Mouse (Mus musculus) retina, embryonic 14.5 days (tissue): ENCODE data around the gene Rab26.
A peak's percentile ranks its signal among the peaks of the same experiment; 100 is the strongest.

Experiments
- DNase-seq: peaks from one replicate; pipeline ENCODE4 v3.0.0-alpha.2; 2015; ENCODE audit warnings: low spot score

Rab26 gene

GRCm38 (mm10) chr17:24546234-24546633, 12.2 kb upstream of the Rab26 start:
- no peak for DNase-seq

GRCm38 (mm10) chr17:24545247-24545646, 11.2 kb upstream of the Rab26 start:
- no peak for DNase-seq

DNA sequence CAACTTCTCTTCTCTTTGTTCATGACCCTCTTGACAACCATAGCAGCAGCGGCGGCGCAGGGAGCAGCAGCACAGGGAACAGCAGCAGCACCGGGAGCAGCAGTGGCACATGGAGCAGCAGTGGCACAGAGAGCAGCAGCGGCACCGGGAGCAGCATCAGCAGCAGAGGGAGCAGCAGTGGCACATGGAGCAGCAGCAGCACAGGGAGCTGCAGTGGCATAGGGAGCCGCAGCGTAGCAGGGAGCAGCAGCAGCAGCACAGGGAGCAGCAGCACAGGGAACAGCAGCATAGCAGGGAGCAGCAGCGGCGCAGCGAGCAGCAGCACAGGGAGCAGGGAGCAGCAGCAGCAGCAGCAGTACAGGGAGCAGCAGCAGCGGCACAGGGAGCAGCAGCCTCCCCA, 10.6 kb upstream of the Rab26 start:
- peak; percentile 21 for DNase-seq

DNA sequence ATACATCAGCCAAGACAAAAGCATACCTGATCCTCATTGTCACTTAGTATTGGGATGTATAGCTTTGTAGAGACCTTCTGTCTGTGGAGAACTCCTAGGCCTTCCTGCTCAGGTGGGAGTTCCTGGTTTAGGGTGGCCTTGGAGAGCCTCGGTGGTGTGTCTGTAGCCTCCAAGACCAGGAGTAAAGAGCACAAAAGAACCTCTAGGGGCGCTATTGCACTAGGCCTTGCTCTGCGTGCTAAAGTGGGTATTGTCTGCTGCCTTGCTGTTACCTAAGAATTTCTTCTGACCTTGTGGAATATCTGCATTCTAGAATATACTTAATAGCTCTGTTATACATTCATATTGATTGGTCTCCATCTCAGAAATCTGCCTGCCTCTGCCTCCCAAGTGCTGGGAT, 6.4 kb upstream of the Rab26 start:
- DNase-seq = no peak

GRCm38 (mm10) chr17:24538950-24539349, 4.9 kb upstream of the Rab26 start:
- peak; percentile 74 for DNase-seq

- DNase-seq = no peak
Observed at GRCm38 (mm10) chr17:24537536-24537935, 3.5 kb upstream of the Rab26 start.

GRCm38 (mm10) chr17:24535300-24535699, 1.3 kb upstream of the Rab26 start:
- DNase-seq = no peak

- peak; percentile 85 for DNase-seq
Observed at GRCm38 (mm10) chr17:24533099-24533992, 664 bp downstream of the Rab26 start.

GRCm38 (mm10) chr17:24532045-24532444, 2.0 kb downstream of the Rab26 start:
- no peak for DNase-seq

GRCm38 (mm10) chr17:24531064-24531463, 2.9 kb downstream of the Rab26 start:
- DNase-seq = no peak

DNA sequence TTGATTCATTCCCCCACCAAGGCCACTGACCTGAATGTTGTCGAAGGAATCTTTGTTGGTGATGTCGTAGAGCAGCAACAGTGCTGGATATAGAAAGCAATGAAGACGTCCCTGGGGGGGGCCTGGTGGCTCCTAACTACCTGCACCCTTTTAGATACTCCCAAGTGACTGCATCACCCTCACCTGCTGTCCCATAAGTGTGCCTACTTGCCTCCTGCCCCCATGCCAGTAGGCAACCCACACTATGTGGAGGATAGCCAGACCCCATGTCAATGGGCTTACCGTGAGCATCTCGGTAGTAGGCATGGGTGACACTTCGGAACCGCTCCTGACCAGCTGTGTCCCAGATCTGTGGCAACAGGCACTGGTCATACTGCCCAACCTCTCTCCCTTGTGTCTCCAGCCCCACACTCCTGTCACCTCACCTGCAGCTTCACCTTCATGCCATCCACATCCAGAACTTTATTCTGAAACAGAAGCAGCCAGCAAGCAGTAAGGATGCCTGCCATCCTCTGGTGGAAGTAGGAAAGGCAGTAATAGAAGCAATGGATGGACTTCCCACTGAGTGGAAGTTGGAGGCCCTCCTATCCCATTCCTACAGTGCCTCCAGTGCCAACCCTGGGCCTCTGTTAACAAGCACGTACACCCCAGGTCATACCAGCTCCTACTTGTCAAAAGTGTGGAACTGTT, 3.5 kb downstream of the Rab26 start:
- no peak for DNase-seq

DNA sequence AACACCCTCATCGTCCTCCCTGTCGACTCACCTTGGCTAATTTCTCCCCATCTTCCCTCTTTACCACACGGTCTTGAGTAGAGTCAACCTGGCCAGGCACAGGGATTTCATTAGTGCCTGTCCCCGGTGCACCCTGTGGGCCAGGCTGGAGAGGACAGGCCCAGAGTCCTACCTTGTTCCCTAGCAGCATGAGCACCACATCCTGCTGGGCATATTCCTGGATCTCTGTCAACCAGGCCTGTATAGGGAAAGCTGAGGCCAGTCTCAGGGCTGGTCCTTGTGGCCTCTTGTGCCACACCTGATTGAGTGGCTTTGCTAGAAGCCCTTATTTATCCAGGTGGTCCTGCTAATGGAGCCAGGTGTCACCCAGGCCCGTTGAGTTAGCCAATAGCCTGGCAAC, 4.1 kb downstream of the Rab26 start:
- no peak for DNase-seq

DNA sequence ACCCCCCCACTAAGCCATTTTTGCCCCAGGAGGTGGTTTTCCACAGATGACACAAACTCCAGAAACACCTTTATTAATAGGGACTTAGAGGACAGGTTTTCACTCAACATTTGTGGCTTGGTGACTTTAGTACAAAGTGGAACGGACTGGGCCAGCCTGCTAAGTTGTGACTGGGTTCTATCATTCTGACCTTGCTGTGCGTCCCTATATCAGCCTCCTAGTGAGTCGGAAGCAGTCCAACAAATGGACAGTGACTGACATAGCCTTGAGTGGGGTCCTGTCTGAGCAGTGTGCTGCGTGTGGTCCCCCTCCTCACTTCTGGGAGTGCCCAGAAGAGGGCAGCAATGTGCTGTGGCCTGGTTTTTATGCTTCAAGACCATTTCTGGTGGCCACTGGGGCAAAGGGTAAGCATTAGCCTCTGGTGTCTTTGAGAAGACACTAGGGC, 5.0 kb downstream of the Rab26 start:
- peak; percentile 89 for DNase-seq

- no peak for DNase-seq
Observed at GRCm38 (mm10) chr17:24528560-24528918, 5.5 kb downstream of the Rab26 start.

DNA sequence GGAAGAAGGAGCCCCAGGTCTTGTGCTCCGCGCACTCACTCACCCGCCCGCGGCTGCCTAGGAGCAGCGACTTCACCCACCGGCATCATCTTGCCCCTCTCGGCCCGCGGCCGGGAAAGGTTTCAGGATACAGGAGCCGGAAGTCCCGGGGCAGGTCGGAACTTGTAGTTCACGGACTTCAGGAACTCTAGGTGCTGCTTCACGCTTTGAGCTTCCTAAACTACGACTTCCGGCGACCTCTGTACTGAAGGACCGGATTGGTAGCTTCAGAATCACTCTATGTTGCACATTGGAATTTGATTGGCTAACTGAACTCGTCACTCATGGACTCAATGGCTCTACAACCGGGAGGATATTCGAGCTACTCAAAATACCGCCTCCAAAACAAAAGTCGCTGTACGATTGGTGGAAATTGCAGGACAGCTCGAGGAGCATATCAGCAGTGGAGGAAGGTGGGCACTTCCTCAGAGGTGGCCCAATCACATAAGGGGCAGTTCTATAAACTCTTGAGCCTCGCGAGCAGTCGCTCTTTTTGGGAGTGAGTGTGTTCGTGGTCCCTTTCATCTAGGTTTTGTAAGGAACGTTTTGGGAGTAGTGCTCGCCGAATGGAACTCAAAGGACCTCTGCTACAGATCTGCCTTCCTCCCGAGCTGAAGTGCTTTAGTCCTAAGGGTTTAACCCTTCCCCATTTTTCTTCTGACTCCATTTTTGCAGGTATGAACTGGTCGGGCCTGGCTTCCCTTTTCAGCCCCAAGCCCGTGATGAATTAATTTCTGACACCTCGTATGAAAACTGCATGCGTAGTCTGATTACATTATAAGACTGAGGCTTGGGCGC, 6.1 kb downstream of the Rab26 start, which contains the start of gene Traf7:
Gene Traf7 (minus strand): TSS at position 216 of the 837 bp plus-strand sequence.
- peak; percentile 99 for DNase-seq

GRCm38 (mm10) chr17:24527315-24527714, 6.7 kb downstream of the Rab26 start:
- DNase-seq = peak; percentile 42

GRCm38 (mm10) chr17:24524734-24525133, 9.3 kb downstream of the Rab26 start:
- no peak for DNase-seq

- no peak for DNase-seq
Observed at GRCm38 (mm10) chr17:24520450-24520849, 13.6 kb downstream of the Rab26 start.

GRCm38 (mm10) chr17:24514270-24515257, 19.4 kb downstream of the Rab26 start:
- no peak for DNase-seq

GRCm38 (mm10) chr17:24513609-24514008, 20.4 kb downstream of the Rab26 start:
- peak; percentile 74 for DNase-seq
